Comparison of ENCODE assay signal across 11 mouse cellular contexts in genomic region chr4:148950487-148950886, GRCm38 (mm10).
DNase-seq lines count a peak whose midpoint lies in the region; ATAC-seq and TF ChIP-seq lines count a peak whose summit lies in the region.
"Had no signal": no experiment of that assay in that cellular context is flagged by ENCODE, and none has a peak within 500 bp of the region (broad histone marks: within the 10 kb centered on the region; RNA-seq: fewer than 3 reads in every experiment).

No protein-coding gene starts in this region.

- peaks cover 31% of the 10 kb centered on the region for H3K27me3 ChIP-seq in heart, embryonic 11.5 days (ENCODE audit: control insufficient read depth, insufficient read depth, low read length)
- no peaks in the 10 kb centered on the region for H3K27me3 ChIP-seq in testis, adult 2 months (ENCODE audit: control insufficient read depth, insufficient read depth, low read length)
- peaks cover 62% of the 10 kb centered on the region for H3K27me3 ChIP-seq in limb, embryonic 14.5 days (ENCODE audit: control insufficient read depth, insufficient read depth, low read length)
- H3K27me3 ChIP-seq in stomach, postnatal 0 days (ENCODE audit: control insufficient read depth, insufficient read depth, low read length), result no peaks in the 10 kb centered on the region

- intact Hi-C loops in heart, postnatal 14 days (cut with DNase I), result no loop called here

- no peak overlapping the region for H3K4me3 ChIP-seq in heart, embryonic 11.5 days (ENCODE audit: low read depth, low read length)
- H3K4me3 ChIP-seq in testis, adult 2 months (ENCODE audit: control insufficient read depth, low read depth, low read length), result no peak overlapping the region
- no peak overlapping the region for H3K4me3 ChIP-seq in limb, embryonic 14.5 days (replicated peaks; ENCODE audit: low read length)
- no peak overlapping the region for H3K4me3 ChIP-seq in stomach, postnatal 0 days (ENCODE audit: low read depth, low read length)
- H3K4me3 ChIP-seq: embryonic facial prominence, embryonic 15.5 days; kidney, embryonic 15.5 days; liver, embryonic 13.5 days had no signal

- TF ChIP-seq POLR2A in testis, adult 2 months (IDR thresholded peaks at IDR 0.05; ENCODE audit: control insufficient read depth, low read depth, low read length), result no peak
- TF ChIP-seq POLR2A in limb, embryonic 14.5 days (IDR thresholded peaks at IDR 0.05; ENCODE audit: borderline replicate concordance, extremely low read depth, insufficient read depth, insufficient read length), result no peak

- WGBS in heart, embryonic 11.5 days (ENCODE audit: insufficient replicate concordance), result 68% methylated on average over 6 of the region's 6 CpGs
- 52% methylated on average over 6 of the region's 6 CpGs for WGBS in limb, embryonic 14.5 days
- WGBS in stomach, postnatal 0 days, result 53% methylated on average over 6 of the region's 6 CpGs

- DNase-seq in heart, postnatal 14 days, result no peak
- no peak for DNase-seq in testis, postnatal 14 days (ENCODE audit: low spot score)
- no peak for DNase-seq in limb, embryonic 14.5 days (ENCODE audit: low spot score)
- DNase-seq in stomach, postnatal 0 days (ENCODE audit: low spot score), result peak; percentile 44
- DNase-seq in cerebellum, adult 11 months, result no peak
- DNase-seq: liver, embryonic 13.5 days had no signal

- 0 out of 2 replicates have a peak, but pooled peaks have one; percentile 2 for TF ChIP-seq CTCF in testis, adult 2 months (IDR thresholded peaks at IDR 0.05; ENCODE audit: control insufficient read depth, insufficient read depth, insufficient replicate concordance, low read depth, low read length)
- peak; percentile 50 for TF ChIP-seq CTCF in stomach, postnatal 0 days (IDR thresholded peaks at IDR 0.05; ENCODE audit: low read depth)

- H3K9ac ChIP-seq in heart, embryonic 11.5 days (ENCODE audit: low read depth, low read length), result 0 out of 2 replicates have a peak overlapping the region, but pooled peaks have one; percentile 13
- H3K9ac ChIP-seq in limb, embryonic 14.5 days (ENCODE audit: low read depth, low read length, severe bottlenecking), result no peak overlapping the region
- H3K9ac ChIP-seq in stomach, postnatal 0 days (ENCODE audit: low read length), result no peak overlapping the region
- H3K9ac ChIP-seq: embryonic facial prominence, embryonic 15.5 days; kidney, embryonic 15.5 days; liver, embryonic 13.5 days had no signal

- H3K4me2 ChIP-seq in heart, embryonic 11.5 days, result no peak overlapping the region
- H3K4me2 ChIP-seq in limb, embryonic 14.5 days (replicated peaks; ENCODE audit: low read depth, low read length, severe bottlenecking), result peak overlapping the region; percentile 58; the same call in 1 of the 2 replicates
- H3K4me2 ChIP-seq in stomach, postnatal 0 days (replicated peaks; ENCODE audit: low read depth), result no peak overlapping the region
- H3K4me2 ChIP-seq: liver, embryonic 13.5 days had no signal

- H3K27ac ChIP-seq in heart, embryonic 11.5 days (ENCODE audit: low read depth, low read length), result peak overlapping the region; percentile 12; the same call in 1 of the 2 replicates
- no peak overlapping the region for H3K27ac ChIP-seq in testis, adult 2 months (ENCODE audit: control insufficient read depth, insufficient read depth, low read depth, low read length)
- no peak overlapping the region for H3K27ac ChIP-seq in limb, embryonic 14.5 days (replicated peaks; ENCODE audit: low read depth, low read length)
- H3K27ac ChIP-seq in stomach, postnatal 0 days (replicated peaks), result peak overlapping the region; percentile 61; the same call in 1 of the 2 replicates
- H3K27ac ChIP-seq: kidney, embryonic 15.5 days; liver, embryonic 13.5 days had no signal

- no peak for ATAC-seq in heart, embryonic 11.5 days (replicated peaks; ENCODE audit: insufficient number of reproducible peaks, low FRiP score, low TSS enrichment)
- ATAC-seq in limb, embryonic 14.5 days (ENCODE audit: low FRiP score, low read depth), result no peak
- ATAC-seq in stomach, postnatal 0 days (ENCODE audit: low FRiP score, low TSS enrichment), result no peak
- ATAC-seq in megakaryocyte-erythroid progenitor cell, adult 5-6 weeks (replicated peaks; ENCODE audit: low FRiP score, low TSS enrichment, poor library complexity, severe bottlenecking), result no peak

- no peaks in the 10 kb centered on the region for H3K9me3 ChIP-seq in heart, embryonic 11.5 days (replicated peaks; ENCODE audit: control insufficient read depth, low read length)
- H3K9me3 ChIP-seq in limb, embryonic 14.5 days (ENCODE audit: control insufficient read depth, low read length), result no peaks in the 10 kb centered on the region
- H3K9me3 ChIP-seq in stomach, postnatal 0 days (ENCODE audit: control insufficient read depth, low read length), result no peaks in the 10 kb centered on the region
- H3K9me3 ChIP-seq: embryonic facial prominence, embryonic 15.5 days; kidney, embryonic 15.5 days; liver, embryonic 13.5 days had no signal

- TF ChIP-seq EP300 in stomach, postnatal 0 days (optimal IDR thresholded peaks at IDR 0.05), result no peak

- H3K36me3 ChIP-seq in heart, embryonic 11.5 days (ENCODE audit: control insufficient read depth, insufficient read depth, low read length), result peaks cover 4% of the 10 kb centered on the region; the same call in 1 of the 2 replicates
- no peaks in the 10 kb centered on the region for H3K36me3 ChIP-seq in testis, adult 2 months (ENCODE audit: control insufficient read depth, insufficient read depth, low read length)
- no peaks in the 10 kb centered on the region for H3K36me3 ChIP-seq in limb, embryonic 14.5 days (ENCODE audit: control insufficient read depth, insufficient read depth, low read length)
- peaks cover 23% of the 10 kb centered on the region for H3K36me3 ChIP-seq in stomach, postnatal 0 days (ENCODE audit: control insufficient read depth, insufficient read depth, low read length)
- H3K36me3 ChIP-seq: liver, embryonic 13.5 days had no signal

- peaks cover 41% of the 10 kb centered on the region for H3K4me1 ChIP-seq in heart, embryonic 11.5 days (ENCODE audit: control insufficient read depth, insufficient read depth, low read length)
- H3K4me1 ChIP-seq in testis, adult 2 months (ENCODE audit: control insufficient read depth, insufficient read depth, low read length), result peaks cover 27% of the 10 kb centered on the region
- peaks cover 24% of the 10 kb centered on the region for H3K4me1 ChIP-seq in limb, embryonic 14.5 days (ENCODE audit: control insufficient read depth, insufficient read depth, low read length)
- H3K4me1 ChIP-seq in stomach, postnatal 0 days (replicated peaks; ENCODE audit: control insufficient read depth, insufficient read depth), result 0 out of 2 replicates have a peak, but pooled peaks cover 6% of the 10 kb centered on the region

Comparison
In these comparisons a context has a peak if more than half of its experiments do, and no peak if none do; other contexts are left out.
1. H3K27ac ChIP-seq: peak in heart, embryonic 11.5 days (single experiment) and stomach, postnatal 0 days (single experiment); none in testis, adult 2 months (single experiment) and limb, embryonic 14.5 days (single experiment).